Mouse (Mus musculus): ENCODE results near the gene Fscn1. TPM values are rescaled to one million over a fixed set of nuclear protein-coding genes. Genes with fewer than 3 reads are reported as not detected.

Fscn1 gene
- total RNA-seq, 2 experiments from 2014 or later = 172 to 173 TPM

DNA sequence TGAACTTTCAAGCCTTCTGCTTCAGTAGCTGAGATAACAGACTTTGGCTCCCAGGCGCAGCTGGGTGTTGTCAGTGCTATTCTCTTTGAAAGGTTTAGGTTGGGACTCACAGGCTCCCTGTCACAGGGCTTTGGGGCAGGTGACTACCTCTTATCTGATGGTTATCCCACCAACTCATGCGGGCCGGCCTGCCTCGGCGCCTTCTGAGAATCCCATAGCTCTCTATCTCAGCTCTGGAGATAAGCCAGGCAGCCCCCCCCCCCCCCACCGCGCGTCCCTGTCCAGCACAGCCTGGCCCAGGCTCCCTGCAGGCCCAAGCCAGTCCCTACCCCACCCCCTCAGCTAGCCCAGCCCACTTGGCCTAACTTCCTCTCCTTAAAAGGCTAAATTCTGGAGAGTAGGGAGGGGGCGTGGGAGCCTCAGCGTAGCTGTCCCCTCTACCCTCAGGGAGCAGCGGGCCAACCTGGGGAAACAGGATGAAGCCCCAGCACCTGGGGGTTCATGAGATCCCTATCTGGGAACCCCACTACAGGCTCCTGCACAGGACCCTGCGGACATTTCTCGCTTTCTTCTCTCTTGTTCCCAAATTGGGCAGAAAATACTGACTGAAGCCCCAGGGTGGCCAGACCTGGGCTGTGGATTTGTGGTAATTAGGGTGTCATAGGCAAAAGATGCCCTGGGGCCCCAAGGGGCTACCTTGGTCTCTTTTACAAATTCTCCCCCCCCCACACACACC is 33.8 kb upstream of the Fscn1 start:
- no peak for TF ChIP-seq CTCF (conservative IDR thresholded peaks at IDR 0.05)
- Histone ChIP-seq H3K27ac (peak overlapping the region; percentile 70), H3K4me3 (no peak overlapping the region)
- no peak for DNase-seq (ENCODE audit: low spot score in 2 of 2)

DNA sequence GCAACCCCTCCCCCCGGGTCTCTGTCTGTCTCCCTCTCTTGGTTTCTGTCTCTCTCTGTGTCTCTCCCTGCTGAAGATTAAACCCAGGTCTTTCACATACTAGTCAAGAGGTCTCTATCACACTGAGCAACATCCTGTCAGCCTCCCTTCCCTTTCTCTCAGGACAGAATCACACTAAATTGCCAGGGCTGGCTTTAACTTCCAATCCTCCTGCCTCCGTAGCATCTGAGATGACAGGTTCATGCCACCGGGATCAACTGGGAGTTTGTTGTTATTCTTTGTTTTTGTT is 33.3 kb upstream of the Fscn1 start:
- no peak overlapping the region for H3K4me3 ChIP-seq
- no peak for DNase-seq (ENCODE audit: low spot score in 2 of 2)
- H3K27ac ChIP-seq = peak overlapping the region; percentile 63
- no peak for TF ChIP-seq CTCF (conservative IDR thresholded peaks at IDR 0.05)

DNA sequence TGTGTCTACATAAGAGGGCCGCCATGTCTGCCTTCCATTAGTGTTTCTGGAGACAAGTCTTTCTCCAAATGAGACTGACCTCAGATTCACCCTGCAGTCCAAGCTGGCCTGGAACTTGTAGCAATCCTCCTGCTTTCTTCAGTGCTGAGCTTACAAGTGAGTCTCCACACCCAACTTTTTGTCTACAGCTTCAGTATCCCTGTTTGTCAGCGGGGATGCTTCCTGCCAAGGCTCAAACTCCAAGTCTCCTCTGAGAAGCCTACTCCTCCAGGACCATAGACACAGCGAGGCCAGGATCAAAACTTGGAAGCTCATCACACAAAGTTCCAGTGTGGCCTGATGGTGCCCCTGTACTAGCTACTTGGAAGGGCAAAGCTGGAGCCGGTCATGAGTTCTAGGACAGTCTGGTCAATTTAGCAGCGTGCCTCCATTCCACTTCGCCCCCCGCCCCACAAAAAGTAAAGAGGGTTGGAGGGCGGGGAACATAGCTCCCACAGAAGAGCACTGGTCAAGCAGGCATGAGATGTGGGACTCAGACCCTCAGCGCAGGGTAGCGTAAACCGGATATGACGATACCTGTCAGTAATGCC is 32.7 kb upstream of the Fscn1 start:
- Histone ChIP-seq H3K4me3 (no peak overlapping the region), H3K27ac (peak overlapping the region; percentile 63)
- DNase-seq (ENCODE audit: low spot score in 2 of 2) = no peak
- no peak for TF ChIP-seq CTCF (conservative IDR thresholded peaks at IDR 0.05)

DNA sequence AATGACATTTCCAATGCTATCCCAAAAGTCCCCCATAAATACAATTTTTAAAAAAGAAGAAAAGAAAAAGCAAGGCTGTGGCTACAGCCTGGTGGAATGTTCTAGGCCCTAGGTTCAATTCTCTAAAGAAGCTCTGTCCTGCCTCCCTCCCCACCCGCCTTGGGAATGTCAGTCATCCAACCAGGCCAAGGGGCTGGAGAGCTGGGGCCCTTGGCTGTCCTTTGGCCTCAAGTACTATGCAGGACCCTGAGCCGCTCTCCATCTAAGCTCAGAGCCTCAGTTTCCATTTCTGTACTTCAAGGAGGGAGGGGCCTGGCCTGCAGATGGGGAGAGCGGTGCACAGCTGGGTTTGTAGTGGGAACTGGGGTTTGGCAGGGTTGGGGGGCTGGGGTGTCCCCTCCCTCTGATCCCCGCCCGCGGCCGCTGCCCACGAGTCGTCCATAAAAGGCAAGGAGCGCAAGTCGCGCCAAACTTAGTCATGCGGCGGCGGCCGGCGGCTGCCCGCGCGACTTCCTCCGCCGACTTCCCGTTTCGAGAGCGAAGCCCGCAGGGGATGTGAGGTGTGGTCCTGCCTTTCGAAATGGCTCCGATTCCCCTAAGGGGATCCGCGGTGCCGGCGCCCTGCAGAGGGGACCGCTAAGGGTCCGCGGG is 31.3 kb upstream of the Fscn1 start:
- H3K4me3 ChIP-seq = peak overlapping the region; percentile 62
- peak overlapping the region; percentile 80 for H3K27ac ChIP-seq
- peak in 1 of 2 experiments; percentile 63 for DNase-seq (ENCODE audit: low spot score in 2 of 2)
- no peak for TF ChIP-seq CTCF (conservative IDR thresholded peaks at IDR 0.05)

DNA sequence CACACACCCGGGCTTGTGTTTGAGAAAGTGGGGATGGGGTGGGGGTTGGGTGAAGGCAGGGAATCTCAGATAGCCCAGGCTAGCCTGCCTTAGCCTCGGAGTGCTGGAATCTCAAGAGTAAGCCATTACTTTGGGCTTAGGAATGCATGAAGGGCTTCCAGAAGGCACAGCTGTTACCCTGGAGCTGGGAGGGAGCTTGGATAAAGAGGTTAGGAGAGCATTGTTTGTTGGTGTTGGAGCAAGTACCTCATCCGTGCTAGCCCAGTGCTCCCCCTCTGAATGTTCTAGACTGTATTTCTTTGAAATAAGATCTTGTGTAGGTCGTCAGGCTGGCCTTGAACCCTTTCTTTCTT is 30.8 kb upstream of the Fscn1 start:
- TF ChIP-seq CTCF (conservative IDR thresholded peaks at IDR 0.05) = no peak
- no peak for DNase-seq (ENCODE audit: low spot score in 2 of 2)
- H3K4me3 ChIP-seq = peak overlapping the region; percentile 62
- peak overlapping the region; percentile 80 for H3K27ac ChIP-seq

DNA sequence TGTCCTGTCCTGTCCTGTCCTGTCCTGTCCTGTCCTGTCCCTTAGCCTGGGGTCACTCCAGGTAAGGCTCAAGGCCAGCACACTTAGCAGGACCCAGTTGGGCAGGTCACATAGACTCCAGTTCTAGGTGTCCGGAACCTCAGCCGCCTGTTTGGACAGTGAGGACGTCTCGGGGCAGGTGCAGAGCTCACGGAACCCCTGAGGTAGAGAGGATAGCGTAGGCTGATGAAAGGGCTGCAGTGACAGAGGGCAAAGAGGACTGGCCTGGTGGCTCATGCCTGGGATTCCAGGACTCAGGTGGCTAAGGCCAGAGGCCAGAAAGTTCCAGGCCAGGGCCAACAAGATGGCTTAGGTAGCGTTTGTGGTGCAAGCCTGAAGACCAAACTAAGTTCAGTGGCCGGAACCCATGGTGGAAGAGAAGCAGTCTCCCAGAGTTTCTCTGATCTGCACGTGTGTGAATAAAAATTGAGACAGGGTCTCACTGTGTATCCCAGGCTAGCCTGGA is 28.9 kb upstream of the Fscn1 start:
- no peak for DNase-seq (ENCODE audit: low spot score in 2 of 2)
- TF ChIP-seq CTCF (conservative IDR thresholded peaks at IDR 0.05) = no peak
- Histone ChIP-seq H3K27ac (no peak overlapping the region), H3K4me3 (no peak overlapping the region)

DNA sequence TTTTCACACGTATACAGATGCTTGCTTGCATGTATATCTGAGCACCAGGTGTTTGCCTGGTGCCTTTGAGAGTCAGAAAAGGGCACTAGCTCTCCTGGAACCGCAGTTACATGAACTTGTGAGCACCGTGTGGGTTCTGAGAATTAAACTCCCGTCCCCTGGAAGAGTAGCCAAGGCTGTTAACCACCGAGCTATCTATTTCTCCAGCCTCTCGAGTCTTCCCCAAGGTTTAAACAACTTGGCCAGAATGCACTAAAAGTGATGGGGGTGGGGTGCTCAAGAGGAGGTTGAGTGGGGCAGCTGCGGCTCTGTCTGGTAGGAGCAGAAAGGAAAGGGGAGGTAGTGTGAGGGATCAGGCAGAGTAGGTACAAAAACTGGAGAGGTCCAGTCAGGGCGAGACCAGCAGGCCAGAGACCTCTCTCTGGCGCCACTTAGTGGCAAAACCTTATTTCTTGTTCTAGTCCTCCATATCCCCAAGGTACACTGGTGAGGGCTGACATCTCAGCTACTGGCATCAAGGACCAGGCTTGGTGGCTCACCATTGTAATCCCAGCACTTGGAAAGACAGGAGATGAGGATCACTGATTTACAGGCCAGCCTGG is 28.0 kb upstream of the Fscn1 start:
- peak; percentile 71 to 74 for DNase-seq (ENCODE audit: low spot score in 2 of 2)

DNA sequence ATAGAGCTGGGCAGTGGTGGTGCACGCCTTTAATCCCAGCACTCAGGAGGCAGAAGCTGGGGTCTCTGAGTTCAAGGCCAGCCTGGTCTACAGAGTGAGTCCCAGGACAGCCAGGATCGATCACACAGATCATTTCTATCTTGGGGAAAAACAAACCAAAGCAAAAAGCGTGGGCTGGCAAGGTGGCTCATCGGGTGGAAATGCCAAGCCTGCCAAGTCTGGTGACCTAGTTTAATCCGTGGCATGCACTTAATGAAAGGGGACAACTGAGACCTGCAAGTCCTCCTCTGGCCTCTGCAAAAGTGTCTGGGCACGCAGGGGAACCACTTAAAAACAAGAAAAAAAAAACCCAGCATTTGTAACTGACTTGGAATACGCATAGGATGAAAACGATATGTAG is 27.4 kb upstream of the Fscn1 start:
- no peak for DNase-seq (ENCODE audit: low spot score in 2 of 2)
- no peak for TF ChIP-seq CTCF (conservative IDR thresholded peaks at IDR 0.05)

More for the DNA sequence above, 28.0 kb upstream of the Fscn1 start:
- TF ChIP-seq CTCF (conservative IDR thresholded peaks at IDR 0.05) = peak; percentile 85
- Histone ChIP-seq H3K27ac (peak overlapping the region; percentile 44; the same call in 1 of the 2 replicates), H3K4me3 (no peak overlapping the region)

DNA sequence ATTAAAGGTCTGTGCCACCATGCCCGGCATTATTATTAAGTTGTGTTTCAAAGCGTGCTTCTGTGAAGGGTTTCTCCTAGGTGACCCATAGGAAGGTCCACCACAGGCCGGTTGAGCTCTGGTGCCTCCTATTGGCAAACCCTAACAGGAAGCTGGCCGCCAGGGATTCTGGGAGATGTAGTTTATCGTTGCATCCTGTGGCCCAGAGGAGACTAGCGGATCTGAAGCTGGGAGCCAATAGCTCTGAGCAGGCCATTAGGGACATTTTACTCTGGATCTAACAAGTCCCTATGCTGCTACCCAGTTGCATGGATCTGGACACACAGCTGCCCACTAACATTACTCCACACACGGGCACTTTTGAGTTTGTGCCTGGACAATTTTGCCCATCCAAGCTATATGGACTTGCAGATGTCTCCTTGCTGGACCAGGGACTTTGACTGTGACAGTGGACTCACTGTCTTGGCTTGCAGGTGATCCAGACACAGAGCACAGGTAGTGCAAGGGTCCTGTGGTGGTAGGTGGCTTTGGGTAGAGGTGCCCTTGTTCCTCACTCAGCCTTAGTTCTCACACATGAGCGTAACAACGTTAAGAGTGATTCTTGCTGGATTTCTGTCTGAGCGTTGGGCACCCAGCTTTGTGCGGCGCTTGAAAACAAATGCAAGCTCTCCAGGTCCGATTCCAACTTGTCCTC is 24.4 kb upstream of the Fscn1 start:
- peak; percentile 75 for TF ChIP-seq CTCF (conservative IDR thresholded peaks at IDR 0.05)
- H3K27ac ChIP-seq = peak overlapping the region; percentile 73
- peak overlapping the region; percentile 40 for H3K4me3 ChIP-seq
- DNase-seq (ENCODE audit: low spot score in 2 of 2) = peak; percentile 69 to 79

More for the DNA sequence above, 27.4 kb upstream of the Fscn1 start:
- peak overlapping the region; percentile 44; the same call in 1 of the 2 replicates for H3K27ac ChIP-seq
- no peak overlapping the region for H3K4me3 ChIP-seq

DNA sequence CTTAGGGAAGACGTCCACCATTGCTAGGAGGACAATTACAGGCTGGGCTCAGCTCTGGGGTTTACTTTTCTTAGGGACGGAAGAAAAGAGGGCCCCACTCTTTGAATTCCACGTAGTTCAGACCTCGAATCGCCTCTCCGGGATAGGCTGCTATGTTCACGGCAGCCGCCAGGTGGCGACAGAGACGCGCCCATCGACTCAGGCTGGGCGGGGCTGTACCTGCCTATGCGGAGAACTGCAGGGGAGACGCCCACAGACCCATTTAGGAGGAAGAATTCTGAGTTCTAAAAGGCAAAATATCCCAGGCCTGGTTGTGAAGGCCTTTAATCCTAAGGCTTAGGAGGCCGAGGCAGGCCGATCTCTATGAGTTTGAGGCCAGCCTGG is 23.8 kb upstream of the Fscn1 start:
- DNase-seq (ENCODE audit: low spot score in 2 of 2) = peak; percentile 74 to 92
- TF ChIP-seq CTCF (conservative IDR thresholded peaks at IDR 0.05) = peak; percentile 99
- Histone ChIP-seq H3K4me3 (peak overlapping the region; percentile 40), H3K27ac (peak overlapping the region; percentile 73)

DNA sequence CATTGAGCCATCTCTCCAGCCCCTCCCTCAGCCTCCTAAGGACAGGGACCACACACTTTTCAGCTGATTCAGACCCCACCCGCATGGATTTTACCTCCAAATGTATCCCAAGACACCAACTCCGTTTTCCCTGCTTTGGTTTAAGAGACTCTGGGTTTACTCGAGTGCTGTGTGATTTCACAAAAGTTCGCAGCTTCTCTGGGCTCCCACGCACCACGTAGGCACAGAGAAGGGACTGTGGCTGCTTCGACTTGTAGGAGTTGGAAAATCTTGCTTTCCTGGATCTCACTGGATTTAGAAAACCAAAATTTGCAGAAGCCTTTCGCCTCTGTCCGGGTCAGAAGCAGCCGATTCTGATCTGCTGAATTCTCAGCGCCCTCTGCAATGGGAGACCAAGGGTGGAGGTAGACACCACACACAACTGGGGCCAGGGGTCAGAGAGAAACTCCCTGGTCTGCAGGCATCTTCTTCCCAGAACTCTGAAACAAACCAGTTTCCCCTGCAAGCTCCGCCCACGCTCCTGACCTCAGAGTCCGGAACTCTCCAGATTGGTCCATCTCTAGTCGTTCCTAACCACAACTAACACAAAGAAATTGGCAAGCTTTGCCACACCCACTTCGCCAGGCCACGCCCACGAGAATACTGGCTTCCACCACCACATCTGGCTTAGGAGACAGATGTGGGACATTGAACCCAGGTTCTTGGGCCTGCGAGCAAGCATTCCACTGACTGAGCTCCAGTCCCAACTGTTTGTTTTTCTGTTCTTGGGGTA is 22.0 kb upstream of the Fscn1 start:
- DNase-seq (ENCODE audit: low spot score in 2 of 2) = no peak
- no peak overlapping the region for H3K27ac ChIP-seq
- TF ChIP-seq CTCF (conservative IDR thresholded peaks at IDR 0.05) = no peak

DNA sequence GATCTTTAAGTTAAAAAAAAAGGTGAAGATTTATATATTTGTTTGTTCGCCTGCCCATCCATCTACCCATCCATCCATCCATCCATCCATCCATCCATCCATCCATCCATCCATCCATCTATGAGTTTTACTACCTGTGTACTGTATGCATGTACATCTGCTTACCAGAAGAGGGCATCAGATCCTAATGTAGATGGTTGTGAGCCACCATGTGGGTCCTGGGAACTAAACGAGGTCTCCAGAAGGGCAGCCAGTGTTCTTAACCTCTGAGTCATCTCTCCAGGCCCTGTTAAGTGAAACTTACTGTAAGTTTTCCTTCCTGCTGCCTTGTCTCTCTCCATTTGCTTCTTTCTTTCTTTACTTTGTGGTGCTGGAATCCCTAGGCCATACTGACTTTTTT is 19.8 kb upstream of the Fscn1 start:
- peak; percentile 43 for TF ChIP-seq CTCF (conservative IDR thresholded peaks at IDR 0.05)
- Histone ChIP-seq H3K27ac (no peak overlapping the region), H3K4me3 (no peak overlapping the region)
- no peak for DNase-seq (ENCODE audit: low spot score in 2 of 2)

More for the DNA sequence above, 22.0 kb upstream of the Fscn1 start:
- H3K4me3 ChIP-seq = no peak overlapping the region
